Mouse (Mus musculus) adipocyte (in vitro differentiated cells): ENCODE measurements around the gene Ccdc181.
"Not testable (repeated sequence)": the region's sequence is repeated elsewhere in the genome, so short reads cannot be mapped to it uniquely, and the experiment has no call there.

Experiments used
- DNase-seq: peaks from one replicate; pipeline ENCODE4 v3.0.0-alpha.2; 2016; ENCODE audit warnings: low spot score

Gene Ccdc181

DNA sequence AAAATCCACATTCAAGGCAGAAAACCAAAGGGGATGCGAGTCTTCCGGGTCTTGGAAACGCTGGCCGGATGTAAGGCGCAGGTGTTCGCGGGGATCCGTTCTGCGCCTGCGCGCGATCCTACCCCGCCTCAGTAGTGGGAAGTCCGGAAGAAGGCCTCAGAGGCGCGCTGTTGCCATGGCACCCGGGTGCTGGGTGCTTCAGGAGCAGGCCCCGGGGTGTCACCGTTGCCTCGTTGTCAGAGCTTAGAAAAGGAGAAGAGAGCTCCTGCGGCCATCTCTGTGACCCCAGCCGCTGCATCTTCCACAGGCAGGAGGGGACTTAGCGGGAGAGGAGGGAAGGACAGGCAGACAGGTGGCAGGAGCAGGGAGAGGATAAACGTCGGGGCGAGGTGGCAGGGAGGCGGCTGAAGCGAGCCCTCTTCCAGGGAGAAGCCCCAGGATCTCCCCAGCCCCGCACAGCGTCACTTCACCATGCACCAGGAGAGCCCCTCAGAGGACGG lies at the start of gene Ccdc181:
Gene Ccdc181 (plus strand): TSS at position 131 of the 500 bp plus-strand sequence.
- peak; percentile 63 for DNase-seq

DNA sequence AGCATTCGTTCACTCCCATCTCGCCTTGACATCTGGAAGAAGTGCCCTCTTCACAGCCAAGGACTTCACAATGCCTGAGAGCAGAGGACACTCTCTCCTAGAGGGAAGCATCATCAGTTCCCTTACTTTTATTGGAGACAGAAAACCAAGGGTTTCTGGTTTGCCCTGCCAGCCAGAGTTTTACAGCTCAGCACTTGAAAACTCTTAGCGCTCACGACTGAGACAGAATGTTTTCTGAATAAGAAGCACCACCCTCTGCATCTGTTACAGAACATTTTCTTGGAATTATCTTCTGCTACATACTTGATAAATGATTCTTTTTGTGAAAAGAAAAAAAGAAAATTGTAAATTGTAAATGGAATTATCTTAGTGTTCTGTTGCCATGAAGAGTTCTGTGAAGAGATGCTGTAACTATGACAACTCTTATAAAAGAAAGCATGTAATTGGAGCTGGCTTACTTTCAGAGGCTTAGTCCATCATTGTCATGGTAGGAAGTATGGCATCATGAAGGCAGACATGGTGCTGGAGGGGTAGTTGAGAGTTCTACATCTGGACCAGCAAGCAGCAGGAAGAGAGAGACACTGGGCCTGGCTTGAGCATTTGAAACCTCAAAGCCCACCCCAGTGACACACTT lies 43.3 kb upstream of the Ccdc181 start:
- not testable (repeated sequence) for DNase-seq

DNA sequence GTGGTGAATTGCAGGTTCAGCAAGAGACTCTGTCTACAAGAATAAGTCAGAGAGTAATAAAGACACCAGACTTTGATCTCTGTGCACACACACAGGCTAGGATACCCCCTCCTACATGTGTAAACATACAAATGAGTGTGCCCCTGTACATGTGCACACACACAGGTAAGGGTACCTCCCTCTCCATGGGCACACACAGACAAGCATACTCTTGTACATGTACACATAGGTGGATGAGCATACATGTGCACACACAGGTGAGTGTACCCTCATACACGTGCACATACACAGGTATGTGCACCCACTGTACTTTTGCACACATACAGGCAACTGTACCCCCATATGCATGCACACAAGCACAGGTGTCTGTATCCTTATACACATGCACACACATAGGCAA lies 41.9 kb upstream of the Ccdc181 start:
- no peak for DNase-seq

DNA sequence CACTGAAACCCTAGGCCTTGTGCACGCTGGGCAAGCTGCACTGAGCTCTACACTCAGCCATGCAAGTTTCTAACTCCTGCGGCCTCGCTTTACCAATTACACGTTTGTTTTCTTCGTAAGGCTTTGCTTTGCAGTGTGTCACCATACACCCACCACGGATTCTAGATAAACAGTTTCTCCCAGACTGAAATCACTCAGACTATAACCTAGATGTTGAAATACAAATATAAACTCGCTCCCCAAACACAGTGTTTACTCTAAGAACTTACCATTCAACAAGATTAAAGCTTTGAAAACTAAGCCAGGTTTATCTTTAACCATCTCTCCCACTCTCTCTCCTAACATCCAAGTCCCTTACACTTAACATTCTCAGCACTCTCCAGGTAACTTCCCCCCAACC lies 40.3 kb upstream of the Ccdc181 start:
- DNase-seq, result no peak

DNA sequence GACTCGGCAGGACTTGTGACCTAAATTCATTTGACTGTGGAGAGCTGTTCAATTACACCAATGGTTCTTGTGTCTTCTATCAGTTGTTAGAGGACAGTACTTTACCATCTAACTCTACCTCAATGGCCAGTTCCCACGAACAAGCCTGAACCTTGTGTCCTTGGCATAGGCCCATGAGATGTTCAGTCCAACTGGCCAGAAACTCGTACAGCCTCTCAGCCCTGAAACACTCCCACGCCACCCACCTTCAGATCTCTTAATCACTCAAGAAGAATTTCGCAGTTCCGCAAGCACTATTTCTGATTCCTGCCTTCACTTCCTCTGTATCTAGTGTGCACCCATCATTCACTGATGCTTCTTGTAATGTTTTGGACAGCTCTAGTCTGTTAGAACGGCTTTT lies 39.3 kb upstream of the Ccdc181 start:
- peak; percentile 67 for DNase-seq

DNA sequence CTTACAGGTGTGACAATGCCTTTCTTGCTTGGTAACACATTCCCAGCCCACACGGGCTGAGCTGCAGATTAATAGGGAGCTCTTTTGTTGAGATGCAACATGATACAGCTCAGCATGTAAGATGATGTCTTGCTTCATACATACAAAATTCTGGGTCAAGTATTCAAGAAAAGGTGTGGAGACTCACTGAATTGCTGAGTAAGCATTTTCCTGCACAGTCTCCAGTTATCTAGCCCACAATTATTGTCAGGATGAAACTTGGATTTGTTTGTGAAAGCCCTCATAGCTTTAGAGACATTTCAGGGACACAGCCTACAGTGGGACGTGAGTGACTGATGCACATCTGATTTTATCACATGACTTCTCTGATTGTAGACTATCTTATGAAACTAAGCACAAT lies 33.9 kb upstream of the Ccdc181 start:
- DNase-seq, result no peak

DNA sequence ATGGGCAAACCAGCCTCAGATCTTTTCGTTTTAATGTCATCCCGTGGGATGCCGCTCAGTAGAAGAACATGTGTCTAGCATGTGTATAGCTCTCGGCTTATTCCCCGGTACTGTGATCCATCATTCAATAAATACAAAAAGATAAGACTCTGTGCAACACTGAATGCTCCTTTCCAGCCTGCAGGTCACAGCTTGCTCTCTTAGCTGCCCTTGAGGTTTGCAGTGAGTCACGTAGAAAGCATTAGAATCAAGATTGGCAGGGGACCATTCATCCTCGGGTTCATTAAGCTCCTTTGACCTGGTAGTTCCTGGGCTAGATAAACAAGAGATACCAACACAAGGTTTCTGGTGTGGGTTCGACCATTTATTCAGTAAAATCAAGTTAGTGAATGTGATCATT lies 32.6 kb upstream of the Ccdc181 start:
- no peak for DNase-seq

DNA sequence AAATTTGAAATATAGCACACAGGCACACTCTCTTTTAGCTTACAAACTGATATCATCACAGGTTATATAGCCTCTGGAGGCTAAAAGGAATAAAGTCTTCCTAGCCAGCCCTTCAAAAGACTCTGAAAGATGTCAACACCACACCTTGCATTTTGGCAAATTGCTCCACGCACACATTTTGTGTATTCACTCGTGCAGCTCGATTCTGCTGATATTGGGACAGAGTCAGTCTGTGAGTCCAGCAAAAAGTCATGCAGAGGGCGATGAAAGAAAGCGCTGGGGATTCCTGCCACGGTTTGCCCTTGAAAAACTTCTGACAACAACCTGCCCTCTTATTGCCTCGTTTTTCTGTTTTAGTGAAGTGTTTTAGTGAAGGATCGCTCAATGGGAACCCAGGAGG lies 27.9 kb upstream of the Ccdc181 start:
- DNase-seq, result peak; percentile 40

DNA sequence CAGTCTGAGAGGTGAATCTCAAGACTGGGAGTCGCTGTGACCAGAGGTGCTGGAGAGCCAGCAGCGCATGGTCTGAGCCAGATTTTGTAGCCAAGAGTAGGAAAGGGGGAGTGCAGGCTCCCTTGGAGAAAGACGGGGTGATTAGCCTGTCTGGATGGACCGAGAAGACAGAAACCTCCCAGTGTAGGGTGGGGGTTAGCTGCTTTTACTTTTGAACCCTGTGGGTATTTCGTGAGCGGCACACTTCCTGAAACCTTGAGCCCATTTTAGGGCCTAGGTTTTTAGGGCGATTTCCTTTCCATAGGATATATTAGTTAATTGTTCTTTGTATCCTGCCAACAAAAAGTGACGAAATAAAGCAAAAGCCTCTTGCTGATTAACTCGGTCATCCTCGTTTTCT lies 27.4 kb upstream of the Ccdc181 start:
- DNase-seq, result peak; percentile 70

DNA sequence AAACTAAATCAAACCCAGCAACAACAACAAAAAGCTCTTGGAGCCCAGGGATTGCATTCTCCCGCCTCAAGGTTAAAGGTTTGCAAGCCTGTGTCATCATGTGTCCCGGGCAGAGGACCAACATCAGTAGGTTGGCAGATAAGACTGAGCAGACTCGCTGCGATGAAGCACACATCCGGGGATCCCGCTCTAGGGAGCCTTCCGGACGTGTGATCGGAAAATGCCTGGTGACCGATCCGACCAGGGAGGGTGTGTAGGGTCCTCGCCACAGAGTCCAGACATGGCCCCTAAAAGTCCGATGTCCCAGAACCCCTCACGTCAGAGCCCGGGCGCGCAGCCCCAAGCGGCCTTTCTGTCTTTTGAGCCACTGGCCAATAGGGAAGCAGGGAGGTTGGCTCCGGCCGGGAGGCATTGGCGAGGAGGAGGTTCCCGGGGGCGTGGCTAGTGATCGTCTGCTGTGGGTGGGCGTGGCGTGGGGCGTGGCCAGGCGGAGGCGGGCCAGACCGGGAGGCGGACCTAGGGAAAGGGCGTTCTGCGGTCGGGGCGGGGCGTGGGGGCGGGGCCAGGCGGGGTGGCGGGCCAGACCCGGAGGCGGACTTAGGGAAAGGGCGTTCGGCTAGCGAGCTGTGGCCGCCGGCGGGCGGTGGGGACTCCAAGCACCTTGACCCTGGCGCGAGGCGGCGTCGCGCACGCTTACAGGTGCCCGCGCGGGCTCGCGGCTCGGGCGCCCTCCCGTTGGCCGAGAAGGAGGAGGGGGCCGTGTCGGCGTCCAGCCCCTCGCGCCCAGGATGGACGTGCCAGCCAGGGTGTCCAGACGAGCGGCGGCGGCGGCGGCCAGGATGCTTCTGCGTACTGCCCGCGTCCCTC lies 26.7 kb upstream of the Ccdc181 start, which contains the start of gene Slc19a2:
Gene Slc19a2 (plus strand): TSS at position 582 of the 867 bp plus-strand sequence.
- DNase-seq, result peak; percentile 98

DNA sequence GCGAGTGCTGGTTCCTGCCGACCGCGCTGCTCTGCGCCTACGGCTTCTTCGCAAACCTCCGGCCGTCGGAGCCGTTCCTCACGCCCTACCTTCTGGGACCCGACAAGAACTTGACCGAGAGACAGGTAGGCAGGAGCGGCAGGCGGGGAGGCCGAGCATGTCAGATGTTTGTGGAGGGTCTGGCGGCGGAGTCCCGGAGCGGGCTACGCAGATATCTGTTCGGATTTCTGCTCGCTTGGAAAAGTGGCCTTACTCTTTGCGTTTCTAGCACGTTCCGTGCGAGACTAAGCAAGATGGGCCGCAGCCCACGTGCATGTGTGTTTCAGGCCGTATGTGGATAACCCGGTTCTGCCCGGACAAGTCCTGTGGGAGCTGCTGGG lies 26.1 kb upstream of the Ccdc181 start:
- DNase-seq, result peak; percentile 58

DNA sequence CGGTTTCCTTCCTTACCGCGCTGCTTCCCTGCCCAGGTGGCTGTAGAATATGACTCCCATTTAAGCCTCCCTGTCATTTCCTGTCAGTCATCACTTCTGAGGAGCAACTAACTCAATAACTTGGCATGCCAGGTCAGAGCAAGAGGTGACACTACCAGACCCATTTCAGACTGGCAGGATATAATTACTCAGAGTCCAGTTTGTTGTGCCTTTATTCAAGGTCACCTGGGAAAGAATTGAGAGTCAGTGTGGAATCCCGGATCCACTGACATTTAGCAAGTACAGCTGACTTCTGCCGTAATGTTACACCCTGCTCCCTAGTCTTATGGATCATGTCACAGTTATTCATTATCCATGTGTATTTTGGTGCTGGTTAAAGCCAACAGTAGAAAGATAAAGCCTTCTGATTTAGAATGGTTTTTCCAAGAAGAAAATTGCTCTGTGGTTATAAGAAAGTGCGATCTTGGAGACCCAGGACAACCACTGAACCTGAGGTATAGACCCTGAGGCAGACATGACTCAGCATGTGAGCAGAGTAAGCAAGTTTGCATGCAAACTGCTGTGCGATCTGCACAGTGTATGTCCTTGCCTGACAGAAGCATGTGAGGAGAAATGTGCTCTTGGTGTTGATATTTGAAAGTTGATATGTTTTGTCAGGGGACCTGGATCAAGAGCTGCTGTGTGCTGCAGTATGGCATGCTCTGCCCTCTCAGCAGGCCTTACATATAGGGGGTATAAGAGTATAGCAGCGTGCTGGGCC lies 24.8 kb upstream of the Ccdc181 start:
- DNase-seq, result peak; percentile 31

DNA sequence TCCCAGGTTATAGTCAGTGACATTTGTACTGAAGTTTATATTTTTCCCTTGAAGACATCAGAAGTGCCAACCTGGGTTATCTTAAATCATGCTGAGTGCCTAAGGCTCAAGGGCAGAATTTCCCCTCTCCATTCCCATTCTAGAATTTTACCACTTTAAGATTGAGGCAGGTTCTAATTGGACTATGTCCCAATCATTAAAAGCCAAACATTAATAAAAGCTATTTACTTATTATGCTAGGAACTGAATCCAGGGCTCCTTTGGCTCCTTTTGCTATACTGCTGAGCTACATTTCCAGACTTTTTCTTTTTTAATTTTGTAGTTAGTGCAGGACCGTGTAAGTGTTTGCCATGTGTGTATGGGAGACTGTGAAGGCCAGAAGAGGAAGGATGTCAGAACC lies 23.9 kb upstream of the Ccdc181 start:
- no peak for DNase-seq

DNA sequence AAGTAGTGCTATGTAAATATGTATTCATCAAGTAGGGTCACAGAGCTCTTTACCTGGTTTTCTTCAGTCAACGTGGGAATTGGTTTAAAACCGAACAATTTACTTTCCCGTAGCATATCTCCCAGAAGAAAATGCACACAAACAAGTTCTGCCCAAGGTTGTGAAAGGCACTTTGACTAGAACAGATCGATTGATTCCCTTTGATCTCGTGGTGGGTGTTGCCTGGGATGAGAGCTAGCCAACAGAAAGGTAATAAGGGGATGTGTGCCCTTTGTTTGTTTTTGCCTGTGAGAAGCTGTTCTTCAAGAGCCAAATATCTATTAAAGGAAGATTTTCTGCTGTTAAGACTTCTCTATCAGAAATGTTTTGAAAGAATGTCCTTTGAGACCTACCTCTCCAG lies 22.8 kb upstream of the Ccdc181 start:
- no peak for DNase-seq

DNA sequence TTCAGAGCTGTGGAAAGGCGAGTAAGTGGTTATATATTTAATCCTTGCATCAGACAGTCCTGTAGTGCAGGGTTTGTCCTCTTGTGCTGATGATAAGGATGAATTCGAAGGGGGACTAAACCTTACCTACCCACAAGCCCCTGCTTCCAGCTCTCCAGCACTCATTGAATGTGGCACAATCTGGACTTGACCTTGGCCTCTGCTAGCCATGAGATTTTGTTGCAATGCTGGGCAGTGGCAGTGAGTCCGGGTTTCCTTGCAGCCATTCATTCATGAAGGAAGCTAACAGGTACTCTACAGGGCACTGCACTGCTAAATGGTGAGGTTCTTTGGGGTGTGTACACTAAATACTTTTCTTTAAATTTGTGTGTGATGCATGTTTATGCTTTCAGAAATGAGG lies 20.5 kb upstream of the Ccdc181 start:
- no peak for DNase-seq

DNA sequence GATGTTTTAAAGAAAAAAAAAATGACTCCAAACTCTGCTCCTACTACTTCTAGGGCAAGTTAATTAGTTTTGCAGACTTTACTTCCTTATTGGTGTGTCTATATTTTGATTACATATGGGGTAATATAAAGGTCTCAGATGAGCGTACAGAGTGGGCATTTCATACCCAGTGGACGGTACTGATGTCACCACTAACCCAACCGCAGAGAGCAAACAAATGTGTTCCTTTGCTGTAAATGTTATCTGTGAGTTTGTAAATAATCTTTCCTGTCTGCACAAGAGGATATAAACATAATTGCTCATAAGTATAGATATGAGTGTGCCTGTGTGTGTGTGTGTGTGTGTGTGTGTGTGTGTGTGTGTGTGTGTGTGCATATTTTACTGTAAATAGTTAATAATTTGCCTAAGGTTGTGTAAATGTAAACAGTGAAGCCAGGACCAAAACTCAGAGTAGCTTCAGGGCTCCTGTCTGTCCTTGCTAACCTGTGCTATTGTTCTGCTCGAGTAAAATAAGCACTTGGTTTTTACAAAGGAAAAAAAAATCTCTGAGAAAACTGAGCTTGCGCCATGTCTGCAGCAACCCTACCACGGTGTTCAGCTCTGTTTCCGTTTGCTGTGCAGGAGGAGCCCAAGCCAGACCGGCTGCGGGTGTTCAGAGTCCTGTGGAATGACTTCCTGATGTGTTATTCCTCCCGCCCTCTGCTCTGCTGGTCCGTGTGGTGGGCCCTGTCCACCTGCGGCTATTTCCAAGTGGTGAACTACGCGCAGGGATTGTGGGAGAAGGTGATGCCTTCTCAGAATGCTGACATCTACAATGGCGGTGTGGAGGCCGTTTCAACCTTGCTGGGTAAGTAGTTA lies 15.0 kb upstream of the Ccdc181 start:
- DNase-seq, result no peak

DNA sequence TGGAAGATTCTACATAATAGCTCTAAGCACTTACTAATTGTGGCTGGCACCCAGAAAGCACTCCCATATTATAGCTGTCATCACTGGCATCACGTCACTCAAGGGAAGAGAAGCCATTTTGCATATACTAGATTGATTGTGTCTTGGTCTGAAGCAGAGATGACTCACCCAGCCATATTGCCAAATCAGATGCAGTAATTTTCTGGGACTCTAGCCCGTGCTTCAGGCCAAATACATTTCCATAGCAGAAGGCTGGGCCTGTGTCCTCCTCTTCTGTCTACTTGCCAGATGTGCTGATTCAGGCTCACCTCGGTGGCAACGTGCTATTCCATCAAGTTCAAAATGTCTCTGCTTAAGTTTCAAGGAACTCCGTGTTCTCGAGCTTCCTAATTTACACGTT lies 13.8 kb upstream of the Ccdc181 start:
- peak; percentile 96 for DNase-seq

DNA sequence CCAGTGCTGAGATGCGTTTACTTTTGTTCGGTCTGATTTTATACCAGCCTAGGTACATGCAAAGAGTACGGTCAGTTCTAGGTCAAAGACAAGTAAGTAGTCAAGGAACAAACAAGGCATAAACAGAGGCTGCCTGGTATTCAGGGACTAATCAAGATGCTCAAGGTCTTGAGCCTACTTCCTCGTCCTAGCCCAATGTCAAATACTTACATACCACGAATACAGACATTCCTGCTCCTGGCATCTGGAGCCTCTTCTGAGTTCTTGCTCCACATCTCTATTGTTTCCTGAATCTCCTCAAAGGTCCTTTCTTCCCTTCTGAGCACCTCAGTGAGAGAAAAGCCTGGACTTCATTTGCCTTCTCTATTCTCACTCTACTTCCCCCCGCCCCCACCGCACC lies 4.4 kb upstream of the Ccdc181 start:
- no peak for DNase-seq

DNA sequence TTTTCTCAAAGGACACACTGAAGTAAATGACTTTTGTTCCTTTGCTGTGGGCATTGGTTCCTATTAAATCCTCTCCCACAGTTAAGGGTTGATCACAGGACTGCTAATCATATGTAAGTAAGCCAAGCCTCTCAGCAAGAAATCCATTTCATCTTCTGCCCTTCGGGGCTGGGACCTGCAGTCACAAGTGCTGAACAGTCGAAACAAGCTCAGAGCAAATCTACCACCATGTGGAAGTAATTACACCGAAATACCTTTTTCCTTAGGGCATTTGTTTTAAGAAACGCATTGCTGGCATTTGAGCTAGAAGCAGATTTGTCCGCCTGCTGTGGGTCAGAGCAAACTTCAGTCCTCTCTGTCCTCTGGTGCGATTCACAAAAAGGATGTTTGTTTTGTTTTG lies 1.7 kb upstream of the Ccdc181 start:
- DNase-seq, result no peak

DNA sequence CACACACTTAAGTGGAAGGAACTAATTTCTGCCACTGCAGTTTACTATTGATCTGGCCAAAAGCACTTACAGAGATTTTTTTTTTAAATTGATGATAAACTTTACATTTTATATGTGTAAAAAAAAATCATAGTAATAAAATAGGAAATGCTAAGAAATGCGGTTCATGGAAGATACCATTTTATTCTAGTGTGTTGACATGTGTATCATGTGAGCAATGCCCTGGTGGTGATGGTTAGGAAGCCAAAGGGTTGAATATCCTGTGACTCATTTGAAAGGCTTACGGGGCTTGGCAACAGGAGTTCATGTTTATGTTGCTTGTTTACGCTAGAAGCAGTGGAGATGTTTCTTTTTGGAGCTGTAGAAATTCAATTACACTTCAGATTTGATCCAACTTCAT lies 1.2 kb downstream of the Ccdc181 start:
- DNase-seq, result no peak

DNA sequence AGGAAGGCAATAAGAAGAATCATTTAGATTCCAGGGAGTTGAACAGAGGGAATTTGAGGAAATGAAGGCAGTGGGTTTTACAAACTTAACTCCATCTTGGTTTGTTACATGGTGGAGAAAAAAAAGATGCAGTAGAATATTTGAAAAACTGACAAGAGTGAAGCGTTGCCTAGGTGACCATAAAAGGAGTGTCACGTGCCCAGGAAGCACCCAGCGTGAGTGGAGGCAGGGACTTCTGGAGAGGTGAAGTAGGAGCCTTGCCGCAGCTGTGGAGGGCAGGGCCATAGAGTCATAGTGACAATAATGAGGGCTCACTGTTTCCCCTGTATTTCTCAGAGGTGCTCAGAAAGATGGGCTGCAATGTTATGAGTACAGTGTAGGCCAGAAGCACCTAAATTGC lies 3.9 kb downstream of the Ccdc181 start:
- DNase-seq, result no peak

DNA sequence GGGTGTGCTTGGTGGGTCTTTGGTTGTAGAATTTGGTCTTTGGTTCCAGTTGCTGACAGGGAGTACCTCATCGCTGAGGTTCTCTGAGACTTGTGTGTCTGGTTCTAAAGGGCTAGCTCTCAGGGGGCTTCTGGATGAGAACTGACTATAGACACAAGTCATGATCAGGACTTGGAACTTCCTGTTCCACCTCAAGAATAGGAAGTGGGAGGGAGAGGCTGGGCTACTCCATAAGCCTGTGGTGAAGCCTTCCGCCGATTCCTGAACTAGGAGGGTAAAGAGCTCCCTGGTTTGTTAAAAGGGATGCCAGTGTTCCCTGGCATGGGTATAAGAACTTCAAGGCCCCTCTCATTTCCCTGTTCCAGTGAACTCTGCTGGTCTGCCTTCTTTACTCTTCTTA lies 8.6 kb downstream of the Ccdc181 start:
- DNase-seq, result no peak
